In the genomic region with DNA sequence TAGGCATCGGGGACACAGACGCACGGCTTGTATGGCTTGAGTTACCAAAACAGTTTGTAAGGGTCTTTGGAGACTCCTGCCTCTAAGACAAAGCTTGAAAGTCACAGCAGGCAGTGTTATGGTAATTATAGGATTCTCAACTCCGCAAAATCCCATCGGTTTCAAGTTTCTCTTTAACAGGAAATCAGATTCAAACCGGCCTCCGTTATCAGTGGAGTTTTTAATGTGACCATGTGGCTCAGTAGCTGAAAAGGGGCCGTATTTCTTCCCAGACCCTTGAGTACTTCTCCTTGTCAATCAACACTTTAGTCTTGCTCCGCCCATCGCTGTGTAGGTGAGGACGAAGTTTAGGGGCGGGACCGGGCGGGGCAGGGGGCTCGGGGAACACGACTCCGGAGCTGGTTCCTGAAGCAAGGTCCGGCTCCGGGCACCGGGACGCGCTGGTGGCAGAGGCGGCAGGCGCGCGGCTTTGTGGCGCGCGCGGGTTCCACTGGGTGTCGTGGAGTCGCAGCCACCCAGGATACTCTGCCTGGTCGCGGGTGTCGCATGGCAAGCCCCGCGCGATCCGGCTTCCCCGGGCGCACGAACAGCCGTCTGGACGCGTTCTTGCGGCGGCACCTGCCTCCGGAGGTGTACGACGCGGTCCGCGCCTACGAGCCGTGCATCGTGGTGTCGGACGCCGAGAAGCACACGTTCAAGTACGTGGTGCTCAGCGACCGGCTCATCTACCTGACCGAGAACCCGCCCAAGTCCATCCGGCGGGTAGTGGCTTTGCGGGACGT, we compare ENCODE assay signal across 8 mouse cellular contexts. TPM values are rescaled to one million over a fixed set of nuclear protein-coding genes. Genes with fewer than 3 reads are reported as not detected.
A peak's percentile ranks its signal among the peaks of the same experiment; 100 is the strongest.
DNase-seq lines count a peak whose midpoint lies in the region; ATAC-seq and TF ChIP-seq lines count a peak whose summit lies in the region.

D930020B18Rik (plus strand) TSS at position 317 of the 782 bp plus-strand sequence.

- peaks cover 10% of the 10 kb centered on the region for H3K4me1 ChIP-seq in bone marrow macrophage, adult 2 months (ENCODE audit: control insufficient read depth, insufficient read depth, low read length)
- H3K4me1 ChIP-seq in forebrain, embryonic 15.5 days: peaks cover 18% of the 10 kb centered on the region

- no peak for TF ChIP-seq POLR2A in bone marrow macrophage, adult 2 months (IDR thresholded peaks at IDR 0.05; ENCODE audit: borderline replicate concordance, low read depth, low read length)

- H3K9ac ChIP-seq in forebrain, embryonic 15.5 days (replicated peaks): peak within 1 kb of the TSS; percentile 46

- intact Hi-C loops in left cerebral cortex, postnatal 36 days (cut with DNase I): loop anchor here (5.0 kb wide), 2 partner anchors 46 to 411 kb away; no protein-coding TSS in a partner anchor

- WGBS in forebrain, embryonic 15.5 days: under 1% methylated on average over 69 of the region's 69 CpGs

- DNase-seq in left cerebral cortex, postnatal 36 days (ENCODE audit: low spot score in 2 of 2): peak; percentile 8 to 14
- no peak for DNase-seq in left cerebral cortex, adult 9 months (ENCODE audit: low spot score in 2 of 2)
- DNase-seq in kidney, postnatal 10 days: peak; percentile 36
- DNase-seq in testis, postnatal 10 days (ENCODE audit: low spot score): peak; percentile 47
- no peak for DNase-seq in layer of hippocampus, postnatal 14 days (ENCODE audit: low spot score in 2 of 2)

- no peaks in the 10 kb centered on the region for H3K36me3 ChIP-seq in forebrain, embryonic 15.5 days

- TF ChIP-seq CTCF in bone marrow macrophage, adult 2 months (IDR thresholded peaks at IDR 0.05; ENCODE audit: low read depth, low read length): no peak

- H3K4me2 ChIP-seq in forebrain, embryonic 15.5 days (replicated peaks): peak within 1 kb of the TSS; percentile 96

- ATAC-seq in forebrain, embryonic 15.5 days (replicated peaks): peak; percentile 44; the same call in 1 of the 2 replicates
- ATAC-seq in megakaryocyte, adult 5-6 weeks (ENCODE audit: poor library complexity, severe bottlenecking): peak; percentile 45

- H3K4me3 ChIP-seq in bone marrow macrophage, adult 2 months (ENCODE audit: insufficient read depth, low read length): peak within 1 kb of the TSS; percentile 55
- peak within 1 kb of the TSS; percentile 53 for H3K4me3 ChIP-seq in forebrain, embryonic 15.5 days

- no peak within 1 kb of the TSS for H3K27ac ChIP-seq in bone marrow macrophage, adult 2 months (ENCODE audit: insufficient read depth, low read depth, low read length)
- H3K27ac ChIP-seq in forebrain, embryonic 15.5 days (replicated peaks): no peak within 1 kb of the TSS

- H3K27me3 ChIP-seq in forebrain, embryonic 15.5 days: peaks cover 25% of the 10 kb centered on the region

- no peaks in the 10 kb centered on the region for H3K9me3 ChIP-seq in forebrain, embryonic 15.5 days

RNA-seq across cellular contexts. Expression of gene D930020B18Rik, which starts in this region (rescaled TPM):
- total RNA-seq in left cerebral cortex, postnatal 36 days (2021): under 1 TPM; 0.27 to 0.47 TPM
- polyA plus RNA-seq in bone marrow macrophage, adult 2 months (2012; ENCODE audit: insufficient read depth, insufficient read length, missing spikeins): not detected in 2 replicates
- polyA plus RNA-seq in forebrain, embryonic 15.5 days (2015; fragmentation: Nextera tagmentation; extraction: Ambion mirVana): 0.10 and 0.19 TPM in 2 replicates
- not detected in 2 replicates for total RNA-seq in megakaryocyte, adult 5-6 weeks (2015)
- 0.33 TPM in 1 of 2 replicates, not detected in the other for total RNA-seq in megakaryocyte, adult 5-6 weeks (2017)
- under 1 TPM in 1 of 2 experiments, not detected in 1; 0.29 TPM for total RNA-seq in layer of hippocampus, postnatal 14 days (2021)

Comparison
In these comparisons a context has a peak if more than half of its experiments do, and no peak if none do; other contexts are left out.
1. Peak in DNase-seq in left cerebral cortex, postnatal 36 days; RNA of the gene not detected or under 1 TPM.
2. Peak in ATAC-seq, H3K4me3 ChIP-seq, H3K9ac ChIP-seq and H3K4me2 ChIP-seq in forebrain, embryonic 15.5 days; RNA of the gene not detected or under 1 TPM.
3. Peak in ATAC-seq in megakaryocyte, adult 5-6 weeks; RNA of the gene not detected or under 1 TPM.
4. DNase-seq: peak in kidney, postnatal 10 days (single experiment) and testis, postnatal 10 days (single experiment); none in left cerebral cortex, adult 9 months (0 of 2) and layer of hippocampus, postnatal 14 days (0 of 2).